Mouse (Mus musculus) liver, adult 2 months (tissue): ENCODE results near the gene Mllt11.

ENCODE experiments used
- CTCF ChIP-seq: fragments of 200-500 bp; IDR thresholded peaks from 2 replicates; pipeline ENCODE4 v1.5.1; 2011; ENCODE audit warnings: low read depth, low read length, control low read depth
- POLR2A ChIP-seq: fragments of 200-500 bp; IDR thresholded peaks from 2 replicates; pipeline ENCODE4 v1.6.1; 2011; ENCODE audit warnings: low read length, control low read depth; ENCODE audit not compliant: insufficient read depth; ENCODE audit errors: extremely low read depth

DNA sequence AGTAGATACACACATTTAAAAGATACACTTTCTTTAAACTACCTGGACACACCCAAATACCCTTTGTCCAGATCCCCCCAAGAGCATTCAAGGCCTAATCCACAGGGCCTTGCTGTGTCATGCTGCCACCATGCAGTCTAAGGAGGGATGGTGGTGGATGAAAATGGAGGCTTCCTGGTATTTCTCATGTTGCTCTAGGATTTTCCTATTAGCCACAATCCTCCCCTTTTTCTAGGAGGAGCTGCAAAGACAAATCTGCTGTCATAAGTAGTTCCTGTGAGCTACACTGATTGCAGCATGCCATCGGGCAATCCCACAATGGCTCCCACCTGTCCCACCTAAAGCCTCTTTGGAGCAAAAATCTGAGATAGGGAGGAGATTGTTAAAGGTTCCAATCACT lies 4.8 kb downstream of the Mllt11 start:
- TF ChIP-seq CTCF (no peak), POLR2A (no peak)
